Mouse (Mus musculus) G1E (cell line): ENCODE measurements at regions not wholly inside any gene's neighbourhood (a gene's known extent, or its start where the extent isn't known, plus 50 kb on each side); places are given as distances from the start of the nearest gene placed in this dataset.

Experiments
- ATAC-seq: 2 replicates; pipeline ENCODE4 v1.8.0; 2016; ENCODE audit warnings: mild to moderate bottlenecking; ENCODE audit not compliant: insufficient number of reproducible peaks, poor library complexity, low FRiP score, severe bottlenecking; ENCODE audit errors: extremely low read depth
- DNase-seq: peaks from one replicate; pipeline ENCODE4 v3.0.0; 2012; ENCODE audit warnings: low spot score
- H3K27me3 ChIP-seq: 2 replicates; pipeline ENCODE4 v1.6.1; 2012; ENCODE audit warnings: mild to moderate bottlenecking, low read length, inconsistent platforms; ENCODE audit not compliant: insufficient read depth
- H3K36me3 ChIP-seq: replicated peaks from 2 replicates; pipeline ENCODE3; 2012; ENCODE audit warnings: mild to moderate bottlenecking, inconsistent platforms
- H3K4me1 ChIP-seq: 2 replicates; pipeline ENCODE4 v1.6.1; 2012; ENCODE audit warnings: low read depth, low read length, inconsistent platforms, mixed read lengths; ENCODE audit not compliant: insufficient read depth
- H3K4me3 ChIP-seq: 2 replicates; pipeline ENCODE4 v1.5.1; 2012; ENCODE audit warnings: low read depth, mild to moderate bottlenecking, inconsistent platforms, low read length, moderate library complexity, mixed read lengths
- H3K9me3 ChIP-seq: replicated peaks from 2 replicates; pipeline ENCODE4 v1.6.1; 2012; ENCODE audit warnings: inconsistent platforms
- CTCF ChIP-seq: IDR thresholded peaks from 2 replicates; pipeline ENCODE4 v1.5.1; 2012; ENCODE audit warnings: low read depth, low read length, inconsistent platforms, mixed read lengths
- GATA1 ChIP-seq: IDR thresholded peaks from 2 replicates; pipeline ENCODE4 v1.6.1; 2012; ENCODE audit warnings: borderline replicate concordance, low read length, inconsistent platforms, mixed read lengths
- GATA2 ChIP-seq: IDR thresholded peaks from 2 replicates; pipeline ENCODE4 v1.6.1; 2012; ENCODE audit warnings: low read depth, low read length, inconsistent platforms, borderline replicate concordance
- POLR2AphosphoS5 ChIP-seq: IDR thresholded peaks from 2 replicates; pipeline ENCODE4 v1.6.1; 2012; ENCODE audit warnings: low read depth, low read length, inconsistent platforms; ENCODE audit not compliant: insufficient replicate concordance
- TAL1 ChIP-seq: conservative IDR thresholded peaks from 2 replicates; pipeline ENCODE4 v1.6.1; 2012; ENCODE audit warnings: low read depth, low read length, inconsistent platforms, mixed read lengths

GRCm38 (mm10) chr2:146721184-146721715 lies 134.4 kb upstream of the Kiz start:
- H3K4me1 ChIP-seq: no peaks in the 10 kb centered on the region
- ATAC-seq: no peak
- no peak for DNase-seq
- no peak for TF ChIP-seq CTCF
- no peak for TF ChIP-seq GATA2
- no peak for TF ChIP-seq GATA1
- no peak for TF ChIP-seq POLR2AphosphoS5
- TF ChIP-seq TAL1: no peak
- H3K9me3 ChIP-seq: no peaks in the 10 kb centered on the region
- no peaks in the 10 kb centered on the region for H3K27me3 ChIP-seq
- H3K4me3 ChIP-seq: no peak overlapping the region
- no peaks in the 10 kb centered on the region for H3K36me3 ChIP-seq

GRCm38 (mm10) chr2:146722351-146723025 lies 133.2 kb upstream of the Kiz start:
- no peaks in the 10 kb centered on the region for H3K27me3 ChIP-seq
- H3K9me3 ChIP-seq: no peaks in the 10 kb centered on the region
- no peak overlapping the region for H3K4me3 ChIP-seq
- TF ChIP-seq GATA1 (no peak), CTCF (no peak), GATA2 (no peak), POLR2AphosphoS5 (no peak), TAL1 (no peak)
- ATAC-seq (no peak), DNase-seq (no peak)
- H3K4me1 ChIP-seq: no peaks in the 10 kb centered on the region
- H3K36me3 ChIP-seq: no peaks in the 10 kb centered on the region

DNA sequence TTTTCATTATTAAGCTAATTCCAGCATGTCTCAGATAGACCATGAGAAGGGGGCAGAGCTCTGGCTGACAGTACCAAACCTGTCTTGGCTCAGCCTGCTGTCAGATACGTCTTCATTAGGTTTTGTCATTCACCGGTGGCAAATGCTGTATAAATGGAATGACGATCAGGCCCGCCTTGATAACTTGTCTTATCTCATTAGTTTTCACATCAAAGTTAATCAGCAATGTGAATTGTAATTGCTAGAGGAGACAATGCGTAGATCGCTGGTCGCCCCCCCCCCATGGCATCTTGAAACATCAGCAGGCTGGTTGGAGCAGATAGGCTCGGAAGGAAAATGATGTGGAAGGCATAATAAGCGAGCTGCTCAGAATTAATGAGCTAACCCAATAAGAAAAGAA lies 132.5 kb upstream of the Kiz start:
- TF ChIP-seq POLR2AphosphoS5: no peak
- TF ChIP-seq CTCF: no peak
- no peak for TF ChIP-seq GATA1
- no peak for TF ChIP-seq GATA2
- no peaks in the 10 kb centered on the region for H3K4me1 ChIP-seq

GRCm38 (mm10) chr2:146723671-146724070 lies 132.0 kb upstream of the Kiz start:
- TF ChIP-seq CTCF (no peak), GATA2 (no peak), GATA1 (no peak), POLR2AphosphoS5 (no peak), TAL1 (no peak)
- Histone ChIP-seq H3K4me1 (no peaks in the 10 kb centered on the region), H3K36me3 (no peaks in the 10 kb centered on the region), H3K9me3 (no peaks in the 10 kb centered on the region), H3K4me3 (no peak overlapping the region), H3K27me3 (no peaks in the 10 kb centered on the region)
- ATAC-seq (no peak), DNase-seq (no peak)

More for the DNA sequence above, 132.5 kb upstream of the Kiz start:
- H3K27me3 ChIP-seq: no peaks in the 10 kb centered on the region
- ATAC-seq: no peak
- no peaks in the 10 kb centered on the region for H3K36me3 ChIP-seq
- no peak for DNase-seq
- H3K9me3 ChIP-seq: no peaks in the 10 kb centered on the region
- no peak overlapping the region for H3K4me3 ChIP-seq

GRCm38 (mm10) chr2:146724142-146724679 lies 131.5 kb upstream of the Kiz start:
- no peaks in the 10 kb centered on the region for H3K27me3 ChIP-seq
- no peak overlapping the region for H3K4me3 ChIP-seq
- H3K36me3 ChIP-seq: no peaks in the 10 kb centered on the region
- H3K9me3 ChIP-seq: no peaks in the 10 kb centered on the region
- TF ChIP-seq GATA2: no peak
- H3K4me1 ChIP-seq: no peaks in the 10 kb centered on the region
- DNase-seq: no peak
- ATAC-seq: no peak

DNA sequence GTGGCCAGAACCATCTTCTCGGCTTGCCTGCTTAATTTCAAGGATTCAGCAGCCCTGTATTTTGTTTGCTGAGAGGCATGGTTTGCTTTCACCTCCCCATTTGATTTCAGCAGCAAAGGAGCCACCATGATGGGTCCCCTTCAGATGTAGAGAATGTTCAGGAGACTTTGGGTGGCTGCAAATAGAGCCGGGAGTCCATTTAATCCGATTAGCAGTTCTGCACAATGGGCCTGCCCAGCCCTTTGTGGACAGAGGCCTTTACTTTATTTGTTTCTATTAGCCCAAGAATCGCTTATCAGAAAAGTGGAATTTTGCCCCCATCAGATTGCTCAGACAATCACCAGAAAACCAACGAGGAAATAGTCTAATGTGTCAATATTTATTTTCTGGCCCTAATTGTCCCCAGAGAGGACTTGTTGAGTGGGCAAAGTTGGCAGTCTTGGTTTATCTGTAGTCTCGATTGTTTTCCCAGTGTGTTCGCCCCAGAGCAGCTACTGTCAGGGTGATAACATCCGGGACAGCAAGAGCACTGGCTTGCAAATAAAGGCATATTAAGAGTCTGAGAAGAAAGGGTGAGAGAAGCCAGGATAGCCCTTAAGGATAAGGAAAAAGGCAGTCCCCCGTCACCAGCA lies 130.6 kb upstream of the Kiz start:
- H3K27me3 ChIP-seq: no peaks in the 10 kb centered on the region
- H3K4me3 ChIP-seq: no peak overlapping the region
- DNase-seq: no peak
- no peak for ATAC-seq
- no peaks in the 10 kb centered on the region for H3K4me1 ChIP-seq
- no peaks in the 10 kb centered on the region for H3K9me3 ChIP-seq
- no peak for TF ChIP-seq GATA2
- TF ChIP-seq POLR2AphosphoS5: no peak
- no peak for TF ChIP-seq CTCF
- no peak for TF ChIP-seq TAL1
- no peaks in the 10 kb centered on the region for H3K36me3 ChIP-seq
